Mouse (Mus musculus) left cerebral cortex, adult 9 months (tissue): ENCODE measurements around the gene Vps8.

ENCODE experiments used
- DNase-seq, 2 experiments: peaks; one replicate each; pipeline ENCODE4 v3.0.0; 2022; ENCODE audit warnings: low spot score in 2 of 2

The Vps8 gene

DNA sequence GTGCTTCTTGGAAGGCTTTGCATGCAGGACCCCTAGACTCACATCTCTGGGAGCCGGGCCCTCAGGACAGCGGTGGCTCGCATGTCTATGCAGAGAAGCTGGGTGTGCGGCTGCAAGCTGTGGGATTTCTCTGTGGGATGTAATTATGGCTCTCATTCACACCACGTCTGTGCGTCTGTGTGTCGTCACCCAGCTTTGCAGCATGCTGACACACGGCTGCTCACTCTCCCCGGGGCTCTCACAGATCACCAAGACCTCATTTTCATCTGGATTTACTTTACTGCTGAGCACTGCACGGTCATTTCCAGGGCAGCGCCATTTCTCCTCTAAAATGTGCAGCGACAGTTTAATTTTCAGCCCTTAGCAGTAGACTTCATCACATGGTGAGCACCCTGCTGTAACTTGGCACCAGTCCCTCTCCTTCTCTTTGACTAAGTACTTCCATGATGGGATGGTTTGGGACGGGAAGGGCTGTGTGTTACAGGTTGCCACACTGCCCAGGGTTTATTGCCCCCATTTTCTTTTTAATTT lies 205.2 kb downstream of the Vps8 start:
- DNase-seq: no peak

DNA sequence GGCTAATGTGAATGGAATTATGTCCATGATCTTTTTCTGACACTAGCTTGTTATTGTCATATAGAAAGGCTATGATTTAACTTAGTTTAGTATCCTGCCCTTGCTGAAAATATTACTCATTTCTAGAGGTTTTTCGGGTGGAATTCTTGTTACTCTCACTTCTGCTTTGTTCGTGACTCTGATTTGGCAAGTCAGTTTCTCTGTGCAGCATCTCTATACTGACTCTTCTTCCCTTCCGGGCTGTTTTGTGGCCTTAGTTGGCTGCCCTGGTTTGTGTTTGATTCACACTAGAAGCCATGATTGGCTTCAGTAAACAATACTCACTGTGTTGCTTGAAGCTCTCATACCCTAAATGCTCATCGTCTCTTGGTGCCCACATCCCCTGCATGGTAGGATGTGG lies 207.7 kb downstream of the Vps8 start:
- no peak for DNase-seq

DNA sequence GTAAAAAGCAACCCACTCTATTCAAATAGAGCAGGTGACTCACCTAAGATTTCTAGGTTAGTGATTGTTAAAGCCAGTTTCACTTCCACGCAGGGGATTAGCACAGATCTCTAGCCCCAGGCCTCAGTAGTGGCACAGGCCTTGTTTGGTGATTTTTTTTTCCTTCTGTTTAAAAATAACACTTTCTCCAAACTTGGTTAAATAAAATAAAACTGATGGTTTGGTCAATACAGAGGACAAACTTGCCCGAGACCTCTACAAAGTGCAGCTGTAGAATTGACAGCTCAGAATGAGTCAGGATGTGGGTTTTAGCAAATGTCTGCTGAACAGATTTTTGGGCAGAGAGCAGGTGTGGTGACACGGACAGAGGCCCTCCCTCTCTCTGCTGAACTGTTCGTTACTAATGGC lies 208.9 kb downstream of the Vps8 start:
- DNase-seq: no peak

DNA sequence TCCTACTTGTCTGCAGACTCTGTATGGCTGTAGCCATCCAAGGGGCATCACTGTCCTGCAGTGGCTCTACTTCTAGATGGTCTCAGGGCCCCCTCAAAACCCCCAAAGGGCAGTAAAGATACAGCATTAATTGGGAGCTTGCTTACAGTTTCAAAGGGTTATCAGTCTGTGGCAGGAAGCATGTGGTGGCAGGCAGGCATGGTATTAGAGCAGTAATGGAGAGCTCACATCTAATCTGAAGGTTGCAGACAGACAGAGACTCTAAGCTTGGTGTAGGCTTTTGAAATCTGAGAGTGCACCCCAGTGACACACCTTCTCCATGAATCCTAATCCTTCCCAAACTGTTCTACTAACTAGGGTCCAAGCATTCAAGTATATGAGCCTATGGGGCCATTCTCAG lies 211.5 kb downstream of the Vps8 start:
- DNase-seq: no peak

DNA sequence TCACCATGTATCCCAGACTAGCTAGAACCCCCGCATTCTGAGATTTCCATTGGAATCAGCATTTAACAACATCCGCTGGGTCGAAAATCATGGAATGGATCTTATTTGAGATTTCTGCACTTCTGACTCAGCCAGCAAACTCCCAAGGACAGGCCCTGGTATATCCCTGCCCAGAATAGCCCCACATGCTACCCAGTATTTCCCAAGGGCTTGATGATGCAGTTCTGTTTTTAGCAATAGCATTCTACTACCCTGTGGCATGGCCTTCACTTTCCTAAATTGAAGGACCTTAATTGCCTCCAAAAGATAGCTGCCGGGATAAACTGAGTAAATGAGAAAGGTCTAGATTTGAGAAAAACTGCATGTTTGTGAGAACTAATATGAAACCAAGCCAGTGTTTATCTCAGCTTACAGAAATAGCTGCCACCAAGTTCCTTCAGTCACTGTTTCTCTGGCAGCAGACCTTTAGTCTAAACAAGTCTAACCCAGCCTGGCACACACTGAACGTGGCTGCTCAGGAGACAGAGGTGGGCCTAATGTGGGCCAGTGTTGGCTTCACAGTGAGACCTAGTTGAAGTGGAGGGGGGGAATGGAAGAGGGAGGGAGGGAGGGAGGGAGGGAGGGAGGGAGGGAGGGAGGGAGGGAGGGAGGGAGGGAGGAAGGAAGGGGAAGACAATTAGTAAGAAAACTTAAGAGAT lies 213.4 kb downstream of the Vps8 start:
- no peak for DNase-seq

DNA sequence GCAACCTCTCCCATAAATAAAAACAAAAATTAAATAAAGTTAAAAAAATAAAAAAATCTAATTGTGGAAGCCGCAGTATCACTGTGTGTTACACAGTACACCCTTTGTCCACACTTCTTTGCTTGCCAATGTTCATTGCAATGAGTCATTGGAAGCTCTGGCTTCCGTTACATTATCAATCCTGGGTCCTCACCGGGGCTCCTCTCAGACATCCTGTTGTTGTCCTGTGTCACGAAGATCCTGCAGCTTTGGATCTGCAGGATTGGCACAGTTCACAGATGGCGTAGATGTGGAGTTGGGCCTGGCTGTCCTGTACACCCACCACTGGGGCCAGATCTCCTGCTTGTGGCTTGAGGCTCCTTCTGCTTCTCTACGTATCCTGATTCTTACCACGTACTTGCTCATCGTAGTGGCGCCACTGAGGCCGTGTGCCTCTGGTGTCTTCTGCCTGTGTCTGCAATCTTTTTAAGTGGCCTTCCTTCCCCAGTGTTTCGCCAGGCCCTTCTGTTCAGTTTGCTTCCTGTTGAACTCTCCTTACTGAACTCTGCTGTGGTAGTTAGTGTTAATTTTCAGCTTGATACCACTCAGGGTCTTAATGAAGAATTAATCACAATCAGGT lies 214.4 kb downstream of the Vps8 start:
- no peak for DNase-seq

DNA sequence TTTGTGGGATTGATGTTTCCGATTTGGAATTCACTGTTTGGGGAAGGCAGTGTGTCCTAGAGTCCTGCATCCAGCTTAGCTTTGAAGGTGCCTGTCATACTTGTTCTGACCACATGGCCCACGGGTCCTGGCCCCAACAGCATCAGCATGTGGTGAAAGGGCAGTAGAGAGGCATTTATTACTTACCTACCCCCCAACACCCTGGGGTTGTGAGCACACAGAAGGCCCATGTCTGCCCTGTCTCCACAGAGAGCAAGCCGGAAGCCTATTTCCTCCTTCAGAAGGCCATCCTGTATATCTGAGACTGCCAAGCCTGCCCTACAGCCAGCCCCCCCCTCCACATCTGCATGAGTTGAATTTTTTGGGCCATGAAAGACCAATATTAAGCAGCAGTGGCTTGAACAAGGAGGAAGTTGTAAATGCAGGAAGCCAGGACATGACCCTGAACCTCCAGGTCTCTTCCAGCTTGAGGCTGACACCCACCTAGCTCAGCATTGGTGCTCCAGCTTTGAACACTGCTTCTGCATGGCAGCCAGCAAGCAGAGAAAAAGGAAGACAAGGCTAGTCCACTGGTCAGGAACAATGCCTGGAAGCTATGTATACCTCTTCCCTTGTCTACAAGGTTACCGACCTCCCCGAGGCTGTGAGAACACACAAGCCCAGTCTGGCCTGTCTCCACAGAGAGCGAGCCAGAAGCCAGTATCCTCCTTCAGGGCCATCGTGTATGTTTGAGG lies 218.0 kb downstream of the Vps8 start:
- DNase-seq: no peak

DNA sequence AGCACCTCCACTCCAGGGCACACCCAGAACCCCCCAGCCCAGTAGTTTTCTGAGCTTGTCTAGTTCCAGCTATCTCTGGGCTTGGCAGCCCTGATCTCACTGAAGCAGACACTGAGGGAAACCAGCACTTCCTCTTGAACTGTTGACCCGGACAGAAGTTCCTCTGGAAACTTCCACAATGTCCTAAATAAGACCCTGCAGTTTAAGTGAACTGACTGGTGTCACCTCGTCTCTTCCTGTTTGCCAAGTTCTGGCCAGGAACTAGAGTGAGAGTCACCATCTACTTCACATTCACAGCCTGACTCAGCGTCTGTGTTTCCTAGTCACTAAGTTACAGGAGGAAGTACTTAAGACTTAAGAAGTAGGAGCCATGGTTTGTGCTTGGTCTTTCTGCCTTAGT lies 219.0 kb downstream of the Vps8 start:
- no peak for DNase-seq

DNA sequence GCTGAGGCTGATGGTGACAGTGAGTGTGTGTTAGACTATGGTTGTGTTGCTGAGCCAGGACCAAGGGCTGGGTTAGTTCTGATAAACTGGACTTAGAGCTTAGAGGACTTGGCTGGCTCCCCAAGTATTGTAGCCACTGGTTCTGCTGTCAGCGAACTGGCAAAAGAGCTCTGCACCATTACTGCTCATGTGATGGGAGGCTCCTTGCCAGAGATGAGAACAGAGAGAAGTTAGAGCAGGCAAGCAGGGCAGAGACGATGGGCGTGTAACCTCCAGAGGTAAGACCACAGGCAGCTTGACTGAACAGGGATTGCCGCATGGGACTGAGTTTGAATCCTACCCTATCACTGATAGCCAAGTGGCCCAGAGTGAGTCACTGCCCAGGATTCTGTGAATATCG lies 220.0 kb downstream of the Vps8 start:
- DNase-seq: no peak

DNA sequence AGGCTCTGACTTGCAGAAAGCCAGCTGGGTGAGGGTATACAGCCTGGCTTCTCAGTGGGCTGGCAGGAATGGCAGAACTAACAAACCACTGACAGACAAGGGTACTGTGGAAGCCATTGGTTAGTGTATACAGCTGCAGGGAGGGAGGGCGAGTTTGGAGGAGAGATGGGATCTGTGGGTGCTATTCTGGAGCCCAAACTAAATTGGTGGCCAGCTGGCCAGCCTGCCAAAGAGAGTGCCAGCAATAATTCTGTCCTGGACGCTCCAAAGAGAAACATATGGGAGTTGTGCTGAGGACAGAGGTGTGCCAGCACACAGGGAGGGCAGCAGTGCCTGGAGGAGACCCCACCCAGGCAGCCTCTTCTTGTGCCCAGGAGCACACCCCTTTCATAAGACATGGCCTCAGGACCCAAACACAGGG lies 220.7 kb downstream of the Vps8 start:
- no peak for DNase-seq

DNA sequence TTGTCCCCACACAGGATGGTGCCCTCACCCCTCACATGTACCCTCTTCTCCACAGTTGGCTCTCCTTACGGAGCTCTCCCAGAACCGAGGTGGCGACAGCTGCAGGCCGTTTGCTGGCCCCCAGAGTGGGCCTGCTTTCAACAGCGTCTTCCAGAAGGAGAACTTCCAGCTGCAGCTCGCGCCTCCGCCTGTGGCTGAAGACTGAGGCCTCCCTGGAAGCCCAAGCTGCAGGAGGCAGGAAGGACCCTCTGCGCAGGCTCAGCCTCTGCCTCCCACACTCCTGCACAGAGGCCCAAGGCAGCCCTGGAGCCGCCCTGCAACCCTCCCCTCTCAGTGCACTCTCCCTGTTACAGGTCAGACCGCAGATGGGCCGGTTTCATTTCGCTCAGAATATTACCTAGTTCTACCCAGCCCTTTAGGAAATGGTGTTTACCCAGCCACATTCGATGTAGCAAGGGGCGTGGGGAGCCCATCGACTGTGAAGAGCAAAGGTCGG lies 221.2 kb downstream of the Vps8 start:
- no peak for DNase-seq

DNA sequence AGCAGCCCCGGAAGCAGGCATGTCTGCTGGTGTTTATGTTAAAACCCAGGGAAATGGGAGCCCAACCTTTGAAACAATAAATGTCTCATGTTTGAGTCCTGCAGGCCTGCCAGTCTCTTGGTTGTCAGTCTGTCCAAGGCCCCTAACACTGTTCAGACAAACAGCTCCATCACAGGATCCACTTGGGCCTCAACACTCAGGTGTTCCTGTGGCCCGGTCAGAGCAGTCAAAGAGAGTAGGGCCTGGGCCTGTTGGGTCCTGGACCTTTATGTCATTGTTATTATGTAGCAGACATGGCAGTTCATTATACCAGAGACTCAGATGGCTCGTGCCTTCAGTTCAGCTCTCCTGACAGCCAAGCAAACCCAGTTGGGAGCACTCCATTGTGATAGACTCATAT lies 221.7 kb downstream of the Vps8 start:
- no peak for DNase-seq

DNA sequence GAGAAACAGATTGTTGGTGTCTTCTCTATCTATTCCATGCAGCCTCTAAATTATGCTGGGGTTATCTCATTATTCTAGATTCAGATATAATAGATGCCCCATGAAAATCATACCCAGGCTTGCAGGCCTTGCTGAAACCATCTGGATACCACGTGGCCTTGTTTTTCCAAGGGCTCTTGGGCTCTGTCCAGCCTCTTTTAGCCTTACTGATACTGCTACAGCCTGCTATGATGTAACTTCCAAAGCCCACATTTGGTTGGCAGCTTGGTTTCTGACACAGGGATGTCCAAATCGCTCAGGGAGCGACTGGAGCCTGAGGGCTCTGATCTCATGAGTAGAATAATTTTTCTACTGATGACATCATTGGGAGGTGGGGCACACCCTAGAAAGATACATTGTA lies 223.0 kb downstream of the Vps8 start:
- no peak for DNase-seq

DNA sequence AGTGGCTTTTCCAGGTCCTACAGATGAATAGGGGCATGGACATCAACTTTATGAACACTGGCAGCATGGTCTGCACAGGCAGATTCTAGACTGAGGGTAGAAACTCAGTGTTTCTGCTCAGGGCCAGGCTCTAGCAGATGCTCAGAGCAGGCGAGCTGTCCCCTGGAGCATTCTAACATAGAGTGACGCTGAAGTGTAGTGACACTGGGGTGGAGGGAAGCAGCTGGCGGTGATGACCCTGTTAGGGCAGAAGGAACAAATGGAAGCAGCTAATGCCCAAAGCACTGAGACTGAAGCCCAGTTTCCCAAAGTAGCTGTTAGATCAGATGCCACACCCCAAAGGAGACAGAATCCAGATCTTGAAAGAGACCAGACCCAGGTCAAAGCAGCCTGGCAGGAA lies 223.6 kb downstream of the Vps8 start:
- no peak for DNase-seq

DNA sequence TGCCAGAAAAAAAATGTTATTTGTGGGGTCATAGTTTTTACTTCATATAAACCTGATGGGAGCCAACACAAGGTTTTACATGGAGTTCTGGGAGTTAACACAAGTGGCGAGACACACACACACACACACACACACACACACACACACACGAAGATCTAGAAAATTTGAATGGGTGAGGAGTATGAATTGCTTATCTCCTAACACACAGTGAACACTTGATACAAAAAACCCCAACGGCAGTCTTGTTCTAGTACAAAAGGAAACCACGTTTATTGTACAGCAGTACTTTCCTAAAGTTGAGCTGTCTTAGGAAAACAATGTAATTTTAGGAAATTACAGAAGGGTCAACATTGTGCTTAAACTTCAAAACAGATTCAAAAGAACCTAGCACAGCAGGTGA lies 225.9 kb downstream of the Vps8 start:
- DNase-seq: no peak

DNA sequence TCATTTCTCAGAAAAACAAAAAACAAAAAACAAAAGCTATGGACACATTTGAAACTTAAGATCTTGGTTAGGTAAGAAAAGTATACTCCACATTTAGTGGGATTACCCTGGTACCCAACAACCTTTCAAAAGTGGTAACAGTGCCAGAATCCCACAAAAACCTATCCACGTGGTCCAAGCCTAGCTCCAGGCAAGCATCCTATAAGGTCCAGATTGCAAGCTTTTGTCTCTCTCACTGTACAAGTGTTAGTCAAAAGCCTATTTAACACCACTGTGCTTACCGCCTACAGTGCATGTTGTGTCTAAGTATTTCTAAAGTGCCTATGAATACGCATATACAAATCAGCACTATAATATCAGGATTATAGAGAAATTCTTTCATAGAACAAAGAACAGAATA lies 227.4 kb downstream of the Vps8 start:
- DNase-seq: no peak

DNA sequence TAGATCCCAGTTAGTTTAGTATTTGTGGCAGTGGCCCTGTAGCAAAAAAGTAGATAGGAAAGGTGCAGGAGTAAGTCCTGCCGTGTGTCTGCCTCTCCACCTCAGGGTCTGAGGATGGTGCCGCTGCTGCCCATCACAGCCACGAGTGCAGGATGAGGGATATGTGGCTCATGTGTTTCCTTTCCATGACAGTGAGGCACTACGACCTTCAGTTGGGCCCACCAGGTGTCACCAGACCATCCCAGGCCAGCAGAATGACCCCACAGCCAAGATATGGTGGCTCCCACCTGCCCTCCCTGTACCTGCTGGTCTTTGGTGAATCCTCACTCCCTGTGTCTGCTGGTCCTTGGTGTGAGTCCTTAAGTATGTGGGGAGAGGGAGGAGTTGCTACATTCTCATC lies 228.2 kb downstream of the Vps8 start:
- DNase-seq: no peak

DNA sequence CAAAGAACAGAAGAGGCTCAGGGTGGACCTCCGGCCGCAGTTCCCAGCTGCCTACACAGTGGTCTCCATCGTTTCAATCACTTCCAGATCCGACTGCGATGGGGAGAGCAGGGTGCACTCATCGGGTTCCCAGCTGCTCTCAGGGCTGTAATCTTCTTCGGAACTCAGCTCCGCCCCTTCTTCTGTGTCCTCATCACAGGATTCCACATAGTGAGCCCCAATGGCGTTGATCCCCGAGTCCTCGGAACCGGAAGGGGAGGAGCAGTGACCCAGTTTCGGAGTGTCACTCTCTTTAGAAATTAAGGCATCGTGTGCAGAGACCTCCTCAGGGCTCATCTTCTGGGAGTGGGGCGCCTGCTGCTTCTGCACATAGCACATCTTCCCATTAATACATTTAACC lies 230.2 kb downstream of the Vps8 start:
- no peak for DNase-seq

DNA sequence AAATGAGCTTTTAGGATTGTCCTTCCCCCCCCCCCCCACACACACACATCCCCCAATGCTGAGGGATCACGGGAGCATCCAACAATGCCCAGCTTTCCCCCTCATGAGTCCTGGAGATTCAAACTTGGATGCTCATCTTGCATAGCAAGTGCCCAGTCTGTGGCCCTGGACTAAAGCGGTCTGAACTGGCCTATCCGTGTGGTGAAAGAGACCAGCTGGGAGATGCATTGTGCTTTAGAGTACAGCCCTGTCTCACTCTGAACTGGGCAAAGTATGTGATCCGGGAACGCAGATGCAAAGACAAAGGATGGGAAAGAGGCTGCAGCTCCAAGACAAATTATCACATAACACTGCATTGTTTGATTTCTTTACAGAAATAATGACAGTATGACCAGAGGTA lies 231.5 kb downstream of the Vps8 start:
- no peak for DNase-seq

DNA sequence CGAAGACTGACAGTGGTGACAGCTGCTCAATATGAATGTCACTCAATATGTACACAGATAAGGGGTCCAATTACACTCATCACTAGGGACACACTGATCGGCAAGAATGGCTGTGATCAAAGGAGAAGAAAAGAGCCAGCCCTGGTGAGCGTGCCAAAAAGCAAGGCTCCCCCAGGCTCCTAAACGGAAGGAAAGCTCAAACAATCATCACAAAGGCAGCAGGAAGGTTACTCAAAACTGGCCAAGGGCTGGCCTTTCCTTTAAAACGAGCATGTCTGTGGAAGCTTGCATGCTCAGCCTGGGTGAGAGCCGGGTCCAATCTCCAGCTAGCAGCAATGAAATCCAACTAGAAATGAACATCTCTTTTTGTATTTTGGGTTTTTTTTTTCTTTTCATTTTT lies 232.4 kb downstream of the Vps8 start:
- no peak for DNase-seq

DNA sequence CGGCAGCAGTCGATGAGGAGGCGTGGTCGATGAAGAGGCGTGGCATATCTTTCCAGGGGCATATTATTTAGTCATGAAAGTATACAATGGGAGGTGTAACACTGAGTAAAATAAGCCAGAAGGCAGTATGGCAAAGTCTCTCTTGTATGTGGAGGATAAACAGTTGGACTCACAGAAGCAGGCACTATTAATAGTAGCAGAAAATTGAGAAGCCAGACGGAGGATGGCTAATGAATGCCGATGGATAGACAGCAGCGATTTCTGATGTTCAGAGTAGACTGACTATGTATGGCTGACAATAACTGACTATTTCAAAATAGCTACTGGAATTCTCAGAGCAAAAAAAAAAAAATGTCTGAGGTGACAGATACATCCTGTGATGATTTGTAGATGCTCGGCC lies 233.0 kb downstream of the Vps8 start:
- no peak for DNase-seq

DNA sequence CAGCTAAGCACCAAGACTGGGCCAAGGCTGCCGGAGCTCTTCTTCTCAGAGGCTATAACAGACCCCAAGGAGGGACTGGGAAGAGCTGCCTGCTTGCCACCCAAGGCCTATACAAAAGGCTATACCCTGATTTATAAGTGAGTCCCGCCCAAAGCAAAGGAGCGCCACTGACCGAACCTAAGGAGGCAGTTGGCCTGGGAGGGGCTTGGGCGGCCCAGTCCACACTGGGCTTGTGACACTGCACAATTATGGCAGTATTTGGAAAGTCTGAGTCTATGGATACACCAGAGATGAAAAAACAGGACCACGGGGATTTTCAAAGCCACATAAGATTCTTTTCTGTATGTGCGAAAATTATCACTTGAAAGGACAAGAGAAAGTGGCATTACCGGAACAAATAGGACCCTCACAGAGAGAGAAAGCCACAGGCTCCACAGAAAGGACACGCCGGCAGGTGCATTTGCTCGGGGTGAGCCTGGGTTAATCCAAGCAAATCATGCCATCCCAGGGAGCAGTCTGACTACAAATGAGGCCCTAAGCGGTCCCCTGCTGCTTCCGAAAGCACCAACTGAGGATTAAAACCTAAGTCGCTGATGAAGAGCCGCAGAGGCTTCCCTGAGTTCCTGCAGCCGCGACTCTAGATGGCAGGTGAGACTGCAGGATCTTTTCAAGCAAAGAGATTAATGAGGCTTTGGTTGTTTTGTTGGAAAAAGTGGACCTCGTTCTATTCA lies 241.9 kb downstream of the Vps8 start:
- no peak for DNase-seq
